Mouse (Mus musculus) ovary, postnatal 10 days (tissue): Measurements from ENCODE around the gene Gpr141.
"Not testable (repeated sequence)": the region's sequence is repeated elsewhere in the genome, so short reads cannot be mapped to it uniquely, and the experiment has no call there.

Experiments
- DNase-seq: peaks from one replicate; pipeline ENCODE4 v3.0.0; 2022; ENCODE audit warnings: low spot score

Gene Gpr141

GRCm38 (mm10) chr13:19824071-19824470 lies at the start of gene Gpr141:
TSS of gene Gpr141 (minus strand) at chr13:19824257.
- no peak for DNase-seq

GRCm38 (mm10) chr13:19864241-19864640 lies 40.2 kb upstream of the Gpr141 start:
- no peak for DNase-seq

GRCm38 (mm10) chr13:19854629-19855333 lies 30.7 kb upstream of the Gpr141 start:
- DNase-seq = no peak

GRCm38 (mm10) chr13:19854049-19854448 lies 30.0 kb upstream of the Gpr141 start:
- DNase-seq = no peak

GRCm38 (mm10) chr13:19843448-19843847 lies 19.4 kb upstream of the Gpr141 start:
- DNase-seq = no peak

- DNase-seq = no peak
These were observed 18.6 kb upstream of the Gpr141 start for GRCm38 (mm10) chr13:19842707-19843106.

- DNase-seq = no peak
These were observed 17.6 kb upstream of the Gpr141 start for GRCm38 (mm10) chr13:19841615-19842014.

- DNase-seq = no peak
These were observed 16.1 kb upstream of the Gpr141 start for GRCm38 (mm10) chr13:19840206-19840605.

- DNase-seq = no peak
These were observed 6.5 kb upstream of the Gpr141 start for GRCm38 (mm10) chr13:19830560-19830959.

- DNase-seq = no peak
These were observed 4.0 kb upstream of the Gpr141 start for GRCm38 (mm10) chr13:19828095-19828494.

- DNase-seq = no peak
These were observed 2.4 kb downstream of the Gpr141 start for GRCm38 (mm10) chr13:19821639-19822038.

- DNase-seq = no peak
These were observed 4.1 kb downstream of the Gpr141 start for GRCm38 (mm10) chr13:19819926-19820325.

GRCm38 (mm10) chr13:19819243-19819642 lies 4.8 kb downstream of the Gpr141 start:
- no peak for DNase-seq

- DNase-seq = no peak
These were observed 29.1 kb downstream of the Gpr141 start for GRCm38 (mm10) chr13:19794942-19795341.

- no peak for DNase-seq
These were observed 29.6 kb downstream of the Gpr141 start for GRCm38 (mm10) chr13:19794486-19794885.

GRCm38 (mm10) chr13:19793761-19794160 lies 30.3 kb downstream of the Gpr141 start:
- no peak for DNase-seq

- not testable (repeated sequence) for DNase-seq
These were observed 36.1 kb downstream of the Gpr141 start for GRCm38 (mm10) chr13:19787946-19788345.

- DNase-seq = no peak
These were observed 53.9 kb downstream of the Gpr141 start for GRCm38 (mm10) chr13:19770163-19770562.

- no peak for DNase-seq
These were observed 56.9 kb downstream of the Gpr141 start for GRCm38 (mm10) chr13:19767202-19767601.

GRCm38 (mm10) chr13:19764276-19764675 lies 59.8 kb downstream of the Gpr141 start:
- DNase-seq = no peak

- no peak for DNase-seq
These were observed 60.8 kb downstream of the Gpr141 start for GRCm38 (mm10) chr13:19763211-19763610.

GRCm38 (mm10) chr13:19745741-19746140 lies 78.3 kb downstream of the Gpr141 start:
- no peak for DNase-seq

GRCm38 (mm10) chr13:19744536-19744935 lies 79.5 kb downstream of the Gpr141 start:
- DNase-seq = no peak

- DNase-seq = no peak
These were observed 89.5 kb downstream of the Gpr141 start for GRCm38 (mm10) chr13:19734597-19734996.
